Mouse (Mus musculus) liver, postnatal 0 days (tissue): ENCODE data around the gene Olfr954.

Experiments
- CTCF ChIP-seq: sonication (generic); IDR thresholded peaks from 2 replicates; pipeline ENCODE4 v1.5.1; 2016; ENCODE audit warnings: antibody characterized with exemption, low read depth
- EP300 ChIP-seq: IDR thresholded peaks from 2 replicates; pipeline ENCODE4 v1.6.1; 2016; ENCODE audit warnings: antibody characterized with exemption, low read depth, mild to moderate bottlenecking

DNA sequence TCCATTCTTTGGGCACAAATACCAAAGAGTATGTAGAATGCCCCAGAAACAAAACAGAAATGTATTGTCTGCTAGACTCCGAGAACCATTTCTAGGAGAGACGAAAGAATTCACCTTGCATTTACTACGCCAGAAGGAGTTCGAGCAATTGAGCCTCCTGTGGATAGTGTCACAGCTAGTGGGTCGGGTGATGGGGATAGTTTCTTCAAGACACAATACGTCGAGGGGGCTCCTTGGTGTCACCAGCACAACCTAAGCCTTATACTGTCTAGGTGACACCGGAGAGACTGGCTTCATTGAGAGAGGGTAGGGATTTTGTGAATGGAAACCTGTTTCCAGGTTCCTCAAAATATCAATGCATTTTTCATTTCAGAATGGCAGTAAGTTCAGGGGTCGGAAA is 52.9 kb downstream of the Olfr954 start:
- no peak for TF ChIP-seq CTCF
- no peak for TF ChIP-seq EP300
